Mouse (Mus musculus) left cerebral cortex, adult 18-20 months (tissue): ENCODE measurements around the gene Rbks. TPM values are rescaled to one million over a fixed set of nuclear protein-coding genes. Genes with fewer than 3 reads are reported as not detected.
"Not testable (repeated sequence)": the region's sequence is repeated elsewhere in the genome, so short reads cannot be mapped to it uniquely, and the experiment has no call there.

Experiments
- DNase-seq, 2 experiments: peaks; one replicate each; pipeline ENCODE4 v3.0.0; 2021 to 2022; ENCODE audit warnings: low spot score in 2 of 2, mixed read lengths in 1 of 2
- total RNA-seq, 2 experiments: library from RNA; stranded (reverse); gene quantifications; 2 replicates each; pipeline ENCODE4 v1.2.3; 2021

Rbks gene
- total RNA-seq, 2 experiments from 2014 or later, result 3.3 to 4.5 TPM

DNA sequence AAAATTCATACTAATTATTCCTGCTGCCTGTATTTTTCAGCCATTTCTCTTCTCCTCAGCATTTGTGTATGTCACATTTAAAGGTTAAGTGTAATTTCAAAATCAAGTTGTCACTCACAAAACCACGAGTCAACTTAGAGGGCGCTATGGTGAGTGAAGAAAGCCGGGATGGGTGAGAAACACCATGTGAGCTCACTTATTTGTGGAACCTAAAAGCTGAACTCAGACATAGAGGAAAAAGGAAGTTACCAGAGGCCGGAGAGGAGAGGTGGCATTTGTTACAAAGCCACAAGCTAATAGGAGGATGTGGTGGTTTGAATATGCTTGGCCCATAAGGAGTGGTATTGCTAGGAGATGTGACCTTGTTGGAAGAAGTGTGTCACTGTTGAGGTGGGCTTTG, 17.2 kb downstream of the Rbks start:
- no peak for DNase-seq

DNA sequence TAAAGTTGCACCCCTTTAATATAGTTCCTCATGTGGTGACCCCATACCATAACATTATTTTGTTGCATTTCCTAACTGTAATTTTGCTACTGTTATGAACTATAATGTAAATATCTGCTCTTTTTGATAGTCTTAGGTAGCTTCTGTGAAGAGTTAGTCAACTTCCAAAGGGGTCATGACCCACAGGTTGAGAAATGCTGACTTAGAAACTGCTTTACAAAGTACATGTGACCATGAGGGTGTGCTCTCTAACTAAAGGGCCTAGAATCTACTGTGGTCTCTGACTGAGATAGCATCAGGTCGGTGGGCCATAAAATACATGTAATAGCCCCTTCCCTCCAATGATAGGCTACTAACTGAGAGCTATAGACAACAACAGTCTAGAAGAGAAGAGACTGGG, 19.4 kb downstream of the Rbks start:
- DNase-seq, result no peak

DNA sequence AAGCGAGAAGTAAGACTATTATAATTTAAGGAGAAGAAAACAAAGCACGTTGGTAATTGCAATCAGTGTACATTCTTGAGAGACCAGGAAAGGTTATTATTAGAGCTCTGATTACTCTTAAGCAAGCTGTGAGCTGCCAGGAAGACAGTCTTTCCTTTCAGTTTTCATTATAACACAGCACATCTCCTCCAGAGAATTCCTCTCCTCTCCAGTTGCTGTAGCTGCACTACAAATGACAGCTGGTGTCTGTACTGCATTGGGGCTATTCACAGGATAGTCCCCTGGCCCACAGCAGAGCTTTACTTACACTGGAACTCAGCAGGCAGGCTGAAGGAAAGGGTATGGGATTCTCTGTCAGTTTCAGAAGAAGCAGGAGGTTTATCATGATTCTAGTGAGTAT, 24.0 kb downstream of the Rbks start:
- no peak for DNase-seq

DNA sequence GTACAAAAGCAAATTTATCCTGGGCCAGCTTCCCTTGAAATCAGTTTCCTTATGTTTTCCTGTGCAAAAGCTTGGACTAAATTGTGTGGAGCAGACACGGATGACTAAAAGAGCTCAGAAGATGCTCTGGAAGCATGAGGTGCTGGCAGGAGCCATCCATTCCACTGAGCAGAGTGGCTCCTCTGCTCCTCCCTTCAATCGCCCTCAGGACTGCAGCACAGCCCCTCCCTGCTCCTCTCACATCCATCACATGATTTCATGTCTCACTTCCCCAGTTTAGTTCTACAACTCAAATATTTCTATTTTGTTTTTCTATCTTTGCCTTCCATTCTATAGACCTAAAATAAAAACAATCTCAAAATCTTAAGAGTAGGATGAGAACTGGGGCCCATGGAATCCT, 26.3 kb downstream of the Rbks start:
- DNase-seq, result no peak

DNA sequence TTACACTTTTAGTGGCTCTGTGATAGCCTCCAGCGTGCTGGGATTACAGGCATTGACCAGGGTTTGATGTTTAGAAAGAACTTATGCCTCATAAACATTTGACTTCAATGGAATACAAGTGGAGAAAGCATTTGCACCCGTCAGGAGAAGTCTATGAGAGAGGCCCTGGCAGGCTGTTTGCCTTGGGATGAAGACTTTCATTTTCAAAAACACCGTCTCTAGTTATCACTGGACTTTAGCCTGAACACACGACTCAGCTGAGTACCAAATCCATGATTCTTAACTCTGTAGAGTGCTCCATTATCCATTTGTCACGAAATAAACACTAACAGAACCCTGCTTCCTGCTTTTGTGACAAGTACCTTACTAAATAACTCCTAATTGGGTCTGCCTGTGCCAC, 27.4 kb downstream of the Rbks start:
- DNase-seq, result no peak

DNA sequence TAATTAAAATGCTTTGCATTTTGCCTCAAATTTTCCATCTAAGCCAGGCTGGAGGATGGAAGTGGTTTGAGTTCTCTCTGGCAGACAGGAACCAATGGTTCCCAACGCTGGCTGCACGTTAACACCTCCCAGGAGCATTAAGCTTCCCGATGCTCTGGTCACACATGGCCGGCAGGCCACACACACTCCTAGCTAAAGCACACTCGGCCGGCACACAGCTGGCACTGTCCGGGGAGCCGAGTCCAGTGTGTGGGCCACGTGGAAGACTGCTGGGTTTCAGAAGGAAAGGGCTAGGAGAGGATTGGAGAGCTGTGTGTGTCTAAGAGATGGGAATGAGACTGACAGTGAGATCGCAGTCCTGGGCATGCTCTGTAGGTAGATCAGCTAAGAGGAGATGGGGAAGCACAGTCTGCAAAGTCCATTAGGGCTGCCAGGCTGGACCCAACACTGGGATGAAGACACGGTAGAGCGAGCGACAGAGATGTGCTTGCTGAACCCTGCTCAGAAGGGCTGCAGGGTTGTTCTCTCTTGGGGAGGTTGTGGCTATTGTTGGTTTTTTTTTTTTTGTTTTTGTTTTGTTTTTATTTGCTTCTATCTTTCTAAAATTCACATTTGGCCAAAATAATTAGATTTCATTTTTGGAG, 29.0 kb downstream of the Rbks start:
- no peak for DNase-seq

DNA sequence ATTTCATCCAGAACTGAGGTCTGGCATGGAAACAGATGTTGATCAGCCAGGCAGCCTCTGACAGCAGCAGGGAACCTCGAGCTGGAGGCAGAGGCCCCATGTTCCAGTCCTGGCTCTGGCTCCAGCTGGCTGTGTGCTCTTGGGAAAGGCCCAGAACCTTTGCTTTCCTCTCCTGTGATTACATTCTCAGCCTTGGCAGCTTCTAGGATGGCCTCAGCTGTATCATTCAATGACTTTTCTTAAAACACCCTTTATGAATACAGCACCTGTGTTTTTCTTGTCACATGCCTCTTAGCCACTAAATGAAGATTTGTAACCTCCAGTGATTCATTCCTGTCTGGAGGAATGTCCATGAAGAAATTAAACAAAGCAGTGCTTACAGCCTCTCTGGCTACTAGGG, 31.3 kb downstream of the Rbks start:
- DNase-seq, result no peak

DNA sequence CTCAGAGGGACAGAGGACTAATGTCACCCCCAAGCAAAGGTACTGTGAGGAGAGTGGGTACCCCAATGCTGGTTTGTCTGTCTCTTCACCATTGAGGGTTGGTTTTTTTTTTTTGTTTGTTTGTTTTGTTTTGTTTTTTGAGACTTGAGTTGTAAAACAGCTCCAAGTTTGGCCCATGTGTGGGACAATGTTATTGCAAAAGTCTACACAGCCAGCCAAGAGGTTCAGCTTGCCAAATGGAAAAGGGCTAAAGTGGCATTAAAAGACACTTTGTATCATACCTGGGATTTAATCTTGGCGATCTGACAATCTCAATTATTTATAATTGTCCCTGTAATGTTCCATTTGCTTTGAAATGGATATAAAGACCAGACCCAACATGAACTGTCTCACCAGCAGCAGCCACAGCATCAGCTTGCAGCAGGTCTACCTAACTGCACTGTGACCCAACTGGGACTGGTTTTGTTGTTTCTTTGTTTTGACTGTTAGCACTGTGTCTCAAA, 41.7 kb downstream of the Rbks start:
- no peak for DNase-seq

DNA sequence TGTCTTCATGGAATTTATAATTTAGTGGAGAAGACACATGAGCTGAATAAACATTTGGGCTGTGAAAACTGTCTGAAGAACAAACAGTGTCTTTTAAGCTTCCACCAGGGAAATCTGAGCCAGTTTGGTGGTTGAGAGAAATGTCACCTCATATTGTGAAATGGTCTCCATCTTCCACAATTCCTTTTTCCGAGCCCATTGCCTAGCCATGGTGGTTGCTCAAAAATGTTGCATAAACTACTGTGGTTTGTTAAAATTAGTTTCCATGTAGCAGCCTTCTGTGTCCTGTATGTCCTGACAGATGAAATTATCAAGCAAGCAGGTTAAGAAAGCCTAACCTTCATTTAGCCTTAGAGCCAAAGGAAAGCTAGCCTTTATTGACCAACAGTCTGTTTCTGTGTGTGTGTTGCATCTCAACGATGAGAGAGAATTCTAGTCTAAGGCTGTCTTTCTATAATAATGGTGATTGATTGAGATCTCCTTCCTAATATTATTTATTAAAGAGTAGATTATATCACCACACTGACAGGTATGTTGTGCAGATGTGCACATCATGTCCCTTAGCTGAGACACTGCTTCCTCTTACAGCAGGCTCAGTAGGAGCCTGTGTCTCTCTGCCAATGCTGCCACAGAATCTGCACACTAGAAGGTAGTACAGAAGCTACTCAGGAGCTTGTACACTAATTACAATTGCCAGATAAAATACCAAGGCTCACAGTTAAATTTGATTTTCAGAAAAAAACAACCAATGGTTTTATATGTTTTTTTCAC, 46.7 kb downstream of the Rbks start:
- DNase-seq, result no peak

DNA sequence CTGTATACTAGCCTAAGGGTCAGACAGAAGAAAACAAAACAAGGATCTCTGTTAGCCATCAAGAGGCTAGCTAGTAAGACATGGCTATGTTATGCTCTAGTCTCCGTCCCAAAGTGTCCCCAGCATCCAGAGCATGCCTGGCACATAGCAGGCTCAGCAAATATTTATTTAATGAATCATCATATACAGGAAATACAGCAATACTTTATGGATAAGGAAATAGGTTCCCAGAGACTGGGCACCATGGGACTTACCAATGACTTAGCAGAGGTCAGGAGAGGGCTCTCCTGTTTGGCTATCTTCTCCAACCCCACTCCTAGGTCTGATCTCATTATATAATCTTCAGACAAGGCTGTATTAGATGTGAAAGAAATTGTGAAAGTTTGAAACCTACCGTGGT, 50.1 kb downstream of the Rbks start:
- DNase-seq, result no peak

DNA sequence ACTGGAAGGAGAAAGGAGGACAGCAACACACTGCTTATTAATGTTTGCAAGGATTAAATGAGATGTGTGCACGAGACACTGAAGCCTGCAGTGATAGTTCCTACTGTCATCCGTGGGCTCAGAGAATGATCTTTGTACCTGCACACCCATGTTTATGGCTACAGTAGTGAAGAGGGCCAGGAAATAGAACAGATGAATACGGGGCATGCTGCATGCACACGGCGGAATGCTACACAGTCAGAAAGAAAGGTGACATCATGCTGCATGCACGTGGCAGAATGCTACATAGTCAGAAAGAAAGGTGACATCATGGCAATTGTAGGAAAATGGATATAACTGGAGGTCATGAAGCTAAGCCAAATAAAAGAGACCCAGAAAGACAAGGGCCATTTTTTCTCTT, 50.9 kb downstream of the Rbks start:
- DNase-seq, result no peak

DNA sequence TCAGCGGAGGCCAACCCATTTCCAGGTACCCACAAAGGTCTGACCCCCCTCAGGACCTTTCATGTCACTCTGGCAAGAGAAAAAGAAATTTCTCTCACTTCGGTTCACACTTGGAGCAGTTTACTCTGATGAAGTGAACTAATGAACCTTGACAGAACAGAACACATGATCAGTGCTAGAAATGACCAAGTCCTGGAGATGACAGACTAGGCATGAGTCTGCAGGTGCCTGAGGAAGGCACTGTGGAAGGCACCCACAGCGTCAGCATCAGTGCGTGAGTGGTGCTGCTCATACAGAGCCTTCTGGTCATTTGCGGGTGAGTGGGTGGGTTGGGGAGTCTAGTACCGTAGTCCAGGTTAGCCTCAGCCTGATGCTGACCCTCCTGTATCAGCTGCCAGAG, 51.6 kb downstream of the Rbks start:
- DNase-seq, result no peak

DNA sequence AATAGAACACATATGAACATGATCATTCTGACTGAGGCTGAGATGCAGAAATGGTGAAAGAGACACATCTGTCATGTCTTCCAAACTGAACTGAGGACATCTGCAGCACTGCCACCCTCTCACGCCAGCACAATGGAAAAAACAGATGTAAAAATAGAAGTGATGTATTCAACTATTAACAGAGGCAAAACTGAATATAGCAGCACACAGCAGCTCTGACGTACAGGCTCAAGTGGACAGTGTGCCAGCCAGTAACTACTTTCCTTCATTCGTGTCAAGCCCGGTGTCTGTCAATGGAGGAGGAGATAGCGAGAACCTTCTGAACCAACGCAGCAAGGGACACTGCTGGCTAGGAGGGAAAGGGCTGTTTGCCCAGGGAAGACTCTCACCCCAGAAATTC, 52.6 kb downstream of the Rbks start:
- DNase-seq, result no peak

DNA sequence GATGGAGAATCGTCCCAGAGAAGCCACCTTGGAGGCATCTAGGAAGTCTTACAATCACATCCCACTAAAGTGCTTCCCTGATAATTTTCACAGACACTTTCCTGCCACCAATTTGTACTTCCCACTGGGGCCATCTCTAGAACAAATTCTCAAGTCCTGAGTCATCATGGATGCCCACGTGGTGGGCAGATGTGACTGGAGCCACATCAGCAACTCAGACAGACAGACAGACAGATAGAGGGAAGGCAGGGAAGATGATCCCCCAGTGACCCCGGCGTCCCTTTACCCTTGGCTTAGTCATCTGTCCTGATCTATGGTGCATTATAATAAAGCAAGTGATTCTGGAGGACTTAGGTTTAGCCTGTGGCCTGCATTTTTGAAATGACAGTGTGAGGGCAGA, 53.2 kb downstream of the Rbks start:
- DNase-seq, result no peak

DNA sequence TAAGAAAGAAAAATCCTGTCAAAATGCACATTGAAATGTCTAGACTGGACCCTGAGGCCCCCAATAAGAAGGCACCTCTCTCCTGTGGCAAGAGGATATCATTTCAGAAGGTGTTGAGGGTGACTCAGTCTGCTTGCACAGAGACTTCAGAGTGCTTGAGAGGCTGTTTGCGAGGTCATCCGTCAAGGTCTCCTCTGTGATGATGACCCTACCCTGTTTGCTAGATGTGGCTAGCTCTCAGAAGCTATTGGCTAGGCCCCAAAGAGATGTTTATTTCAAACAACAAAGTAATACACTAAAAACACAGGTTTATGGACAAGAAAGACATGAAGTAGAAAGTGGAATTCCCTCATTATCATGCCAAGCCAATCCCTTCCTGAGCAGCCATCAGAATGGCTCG, 55.1 kb downstream of the Rbks start:
- DNase-seq, result no peak

DNA sequence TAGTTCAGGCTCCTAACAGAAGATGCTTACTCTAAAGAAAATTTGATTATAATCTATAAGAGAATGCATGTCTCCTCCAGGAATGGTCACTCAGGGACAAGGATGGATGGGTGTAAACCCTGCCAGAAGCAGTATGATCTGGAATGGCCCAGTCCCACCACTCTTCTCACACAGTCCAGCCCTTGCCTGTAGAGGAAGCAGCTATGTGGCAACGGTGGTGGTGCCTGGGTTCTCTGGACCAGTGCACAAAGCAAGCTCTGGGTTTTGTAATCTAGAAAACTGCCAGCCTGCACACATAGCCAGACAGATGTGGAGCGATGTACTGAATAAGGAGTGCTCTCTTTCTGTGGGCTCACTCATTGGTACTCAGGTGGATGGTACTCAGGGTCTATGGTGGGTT, 56.9 kb downstream of the Rbks start:
- no peak for DNase-seq

DNA sequence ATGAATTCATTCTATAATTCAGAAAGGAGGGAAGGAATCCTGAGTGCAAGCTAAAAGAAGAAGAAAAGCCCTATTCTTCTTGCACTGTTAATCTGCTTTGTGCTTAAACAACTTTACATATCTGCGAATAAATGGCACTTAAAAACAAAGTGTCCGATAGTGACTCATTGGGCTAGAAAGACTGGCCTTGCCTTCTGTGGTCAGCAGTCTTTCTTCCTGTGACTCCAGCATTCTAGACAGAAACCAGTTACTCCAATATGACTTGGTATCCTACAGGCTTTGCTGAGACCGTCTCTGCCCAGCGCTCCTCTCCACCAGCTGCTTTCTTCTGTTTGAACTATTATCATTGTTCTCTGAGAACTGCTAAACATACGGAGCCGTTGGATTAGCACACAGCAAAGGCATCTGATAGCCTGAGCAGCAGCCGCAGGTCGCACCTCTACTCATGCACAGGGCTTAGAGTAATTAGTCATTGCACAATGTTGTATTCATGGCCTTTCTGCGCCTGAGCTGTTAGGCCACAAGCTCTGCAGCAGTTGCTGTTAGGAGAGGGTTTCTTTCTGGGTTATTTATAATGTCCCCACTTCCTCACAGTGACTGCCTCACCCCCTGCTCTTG, 60.7 kb downstream of the Rbks start:
- no peak for DNase-seq

DNA sequence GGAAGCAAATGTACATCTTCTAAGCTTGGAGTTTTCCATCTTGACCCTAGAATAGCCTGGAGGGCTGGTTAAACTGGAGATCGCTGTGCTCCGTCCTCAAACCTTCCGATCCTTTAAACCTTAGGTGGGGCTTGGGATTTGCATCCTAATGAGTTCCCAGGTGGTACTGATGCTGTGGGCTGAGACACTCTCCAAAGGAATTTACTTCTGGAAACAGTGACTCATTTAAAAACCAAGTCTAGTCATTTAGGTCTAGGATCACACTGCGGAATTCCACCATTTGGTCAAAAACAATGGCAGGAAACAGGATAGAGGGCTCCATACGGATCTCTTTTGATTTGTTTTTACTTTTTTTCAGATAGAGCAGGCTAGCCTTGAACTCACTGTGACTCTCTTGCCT, 62.7 kb downstream of the Rbks start:
- no peak for DNase-seq

DNA sequence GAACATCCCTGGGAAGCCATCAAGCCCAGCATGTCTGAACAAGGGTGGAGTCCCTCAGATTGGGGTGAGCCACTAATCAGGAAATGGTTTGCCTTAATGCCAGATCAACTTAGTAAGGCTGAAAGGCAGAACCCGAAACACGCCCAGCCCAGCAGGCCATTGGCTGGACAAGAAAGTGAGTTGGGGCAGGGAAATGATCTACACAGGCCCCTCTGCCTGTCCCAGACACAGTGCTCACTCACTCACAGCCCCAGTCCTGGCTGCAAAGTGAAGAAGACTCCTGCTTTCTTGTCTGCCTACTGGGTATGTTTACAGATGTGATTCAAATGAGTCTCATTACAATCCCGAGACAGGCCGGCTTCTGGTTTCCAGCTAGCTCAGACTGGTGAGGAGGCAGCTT, 63.3 kb downstream of the Rbks start:
- DNase-seq, result no peak

DNA sequence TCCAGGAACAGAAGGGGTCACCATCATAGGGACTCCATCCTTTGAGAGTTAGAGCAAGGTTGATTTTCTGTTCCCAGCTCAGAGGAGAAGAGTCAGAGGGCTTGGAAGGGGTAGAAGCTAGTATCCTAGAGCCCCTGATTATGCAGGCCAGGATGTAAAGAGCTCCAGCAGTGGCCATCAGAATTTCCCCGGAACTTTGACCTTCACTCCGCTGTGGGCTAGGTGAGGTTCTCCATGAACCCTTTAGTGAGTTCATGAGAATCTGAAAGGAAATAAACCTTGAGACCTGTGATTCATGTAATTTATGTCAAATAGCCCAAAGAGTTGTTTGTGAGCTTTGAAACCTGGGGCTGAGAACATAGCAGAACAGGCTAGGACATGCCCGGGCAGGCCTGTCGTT, 66.3 kb downstream of the Rbks start:
- not testable (repeated sequence) for DNase-seq

DNA sequence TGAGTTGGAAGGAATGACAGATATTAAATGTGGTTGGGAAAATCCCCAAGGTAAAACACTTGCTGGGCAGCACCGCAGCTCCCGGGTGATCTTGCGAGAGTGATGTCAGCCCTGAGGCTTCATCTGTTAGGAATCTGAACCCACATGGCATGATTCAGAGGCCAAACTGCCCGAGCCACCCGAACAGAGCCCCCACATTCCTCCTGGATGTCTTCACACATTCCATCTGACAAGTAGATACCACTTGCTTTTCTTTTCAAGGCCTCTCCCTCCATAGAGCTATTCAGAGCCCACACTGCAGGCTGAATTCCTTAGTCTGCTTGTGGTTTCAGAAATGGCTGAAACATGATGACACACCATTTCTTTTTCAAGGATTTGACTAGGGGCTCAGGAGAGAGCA, 67.4 kb downstream of the Rbks start:
- DNase-seq, result no peak

DNA sequence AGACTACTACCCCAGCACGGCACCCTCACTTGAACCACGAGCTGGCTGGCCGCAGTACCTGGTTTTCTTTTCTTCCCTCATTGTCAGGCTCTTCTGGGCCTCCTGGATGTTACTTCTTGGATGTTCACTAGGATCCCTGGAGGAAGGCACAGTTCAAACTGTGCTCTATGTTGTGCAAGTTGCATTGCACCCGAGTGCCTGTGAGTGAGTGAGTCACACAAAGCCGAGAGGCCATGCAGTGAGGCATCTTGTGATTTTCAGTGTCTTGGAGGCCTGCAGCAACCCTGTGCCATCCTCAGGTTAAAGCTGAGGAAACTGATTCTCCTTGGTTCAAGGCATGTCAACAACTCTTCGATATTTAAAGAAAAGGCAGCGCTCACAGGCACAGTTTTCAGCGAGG, 68.9 kb downstream of the Rbks start:
- DNase-seq, result no peak
